ENCODE assay signal across 1 mouse cellular context in the genomic region with DNA sequence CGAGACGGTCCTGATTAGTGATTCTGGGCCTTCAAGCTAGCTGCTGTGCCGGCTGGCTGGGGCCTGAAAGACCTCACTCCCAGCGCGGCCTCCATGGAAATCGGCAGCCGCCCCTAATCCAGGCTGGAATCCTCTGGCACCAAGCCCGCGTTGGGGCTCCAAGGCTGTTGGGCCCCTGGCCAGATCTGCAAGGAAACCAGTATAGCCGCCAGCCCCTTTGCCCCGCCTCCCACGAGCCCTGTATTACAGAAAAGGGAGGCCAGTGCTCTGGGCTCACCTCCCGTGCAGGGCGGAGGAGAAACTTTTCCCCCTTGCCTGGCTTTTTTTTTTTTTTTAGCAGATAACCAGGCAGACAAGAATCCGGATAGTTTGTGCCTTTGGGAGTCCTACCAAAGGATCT.
TF ChIP-seq lines count a peak whose summit lies in the region.

No protein-coding gene starts in this region.

TF ChIP-seq in myocyte, 11 proteins besides CTCF, POLR2A, EP300 and RAD21 (continued from another document):
- TF ChIP-seq MYOG (IDR thresholded peaks at IDR 0.05; ENCODE audit: control insufficient read depth in 1 of 3, insufficient read depth in 1 of 3, insufficient read length in 2 of 3, low read depth in 2 of 3): peak in 1 of 3 experiments; percentile 5
- TF ChIP-seq TCF3 (IDR thresholded peaks at IDR 0.05; ENCODE audit: insufficient read length, low read depth): no peak
